Mouse (Mus musculus): ENCODE results near the gene Vmn1r88.
"Not testable (repeated sequence)": the region's sequence is repeated elsewhere in the genome, so short reads cannot be mapped to it uniquely, and the experiment has no call there.

Gene Vmn1r88

DNA sequence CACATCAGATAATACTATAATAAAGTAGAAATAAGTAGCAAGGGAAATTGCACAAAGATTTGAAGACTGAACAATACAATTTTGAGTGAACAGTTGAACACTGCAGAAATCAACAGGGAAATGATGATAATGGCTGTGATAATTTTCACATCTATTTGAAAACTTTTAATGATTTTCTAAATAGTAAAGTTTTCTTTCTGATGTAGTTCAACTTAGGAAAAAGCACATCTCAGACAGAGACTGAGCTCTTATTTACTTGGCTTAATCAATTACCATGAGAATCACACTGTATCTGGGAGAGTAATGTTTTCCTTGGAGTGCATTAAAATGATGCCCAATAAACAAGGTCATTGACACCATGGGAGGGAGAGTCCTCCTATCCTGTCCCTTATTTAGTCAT is at the start of gene Vmn1r88:
TSS of gene Vmn1r88 (plus strand) at position 301 of the 400 bp plus-strand sequence.
- DNase-seq (ENCODE audit: low read depth, low spot score): no peak

DNA sequence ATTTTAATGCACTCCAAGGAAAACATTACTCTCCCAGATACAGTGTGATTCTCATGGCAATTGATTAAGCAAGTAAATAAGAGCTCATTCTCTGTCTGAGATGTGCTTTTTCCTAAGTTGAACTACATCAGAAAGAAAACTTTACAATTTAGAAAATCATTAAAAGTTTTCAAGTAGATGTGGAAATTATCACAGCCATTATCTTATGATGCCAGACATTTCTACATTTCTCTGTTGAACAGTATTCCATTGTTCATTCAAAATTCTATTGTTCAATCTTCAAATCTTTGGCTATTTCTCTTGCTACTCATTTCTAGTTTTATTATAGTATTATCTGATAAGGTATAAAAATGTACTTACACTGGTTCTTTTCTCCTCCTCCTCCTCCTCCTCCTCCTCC is 39.6 kb upstream of the Vmn1r88 start, which contains the start of gene Vmn1r86:
TSS of gene Vmn1r86 (minus strand) at position 101 of the 400 bp plus-strand sequence.
- DNase-seq (ENCODE audit: low read depth, low spot score): no peak

- not testable (repeated sequence) for DNase-seq (ENCODE audit: low read depth, low spot score)
Observed at GRCm38 (mm10) chr7:13123554-13124153, 35.7 kb upstream of the Vmn1r88 start.

- no peak for DNase-seq (ENCODE audit: low read depth, low spot score)
Observed at GRCm38 (mm10) chr7:13131856-13132255, 27.5 kb upstream of the Vmn1r88 start.

- no peak for DNase-seq (ENCODE audit: low read depth, low spot score)
Observed at GRCm38 (mm10) chr7:13137340-13137739, 22.0 kb upstream of the Vmn1r88 start.

DNA sequence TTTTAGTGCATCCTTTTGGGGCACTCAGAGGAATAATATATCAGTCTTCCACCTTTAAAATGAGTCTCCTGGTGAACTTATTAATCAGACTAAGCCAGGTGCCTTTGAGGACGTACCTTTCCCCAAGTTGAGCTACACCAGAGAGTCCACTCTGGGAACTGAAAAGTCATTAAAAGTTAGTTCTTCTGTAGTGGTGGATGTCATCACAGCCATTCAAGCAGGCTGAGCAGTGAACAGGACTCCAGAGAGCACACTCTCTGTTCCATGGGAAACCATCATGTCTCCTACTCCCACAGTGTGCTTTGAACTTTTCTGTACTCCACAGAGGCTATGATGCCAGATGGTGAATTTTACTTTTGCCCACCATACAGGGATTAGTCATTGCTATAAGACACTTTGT is 19.3 kb upstream of the Vmn1r88 start, which contains the start of gene Vmn1r87:
TSS of gene Vmn1r87 (minus strand) at position 101 of the 400 bp plus-strand sequence.
- no peak for DNase-seq (ENCODE audit: low read depth, low spot score)

DNA sequence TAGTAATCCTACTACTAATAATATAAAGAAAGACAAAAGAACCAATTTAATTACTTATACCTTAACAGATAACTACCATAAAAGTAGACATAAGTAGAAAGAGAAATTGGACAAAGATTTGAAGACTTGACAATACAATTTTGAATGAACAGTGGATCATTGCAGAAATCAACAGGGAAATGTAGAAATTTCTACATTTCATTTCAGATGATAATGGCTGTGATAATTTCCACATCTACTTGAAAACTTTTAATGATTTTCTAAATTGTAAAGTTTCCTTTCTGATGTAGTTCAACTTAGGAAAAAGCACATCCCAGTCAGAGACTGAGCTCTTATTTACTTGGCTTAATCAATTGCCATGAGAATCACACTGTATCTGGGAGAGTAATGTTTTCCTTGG is 53.4 kb downstream of the Vmn1r88 start, which contains the start of gene Vmn1r89:
TSS of gene Vmn1r89 (plus strand) at position 301 of the 400 bp plus-strand sequence.
- no peak for DNase-seq (ENCODE audit: low read depth, low spot score)

All from A20 (cell line).